Mouse (Mus musculus) midbrain, embryonic 13.5 days (tissue): Measurements from ENCODE around the gene Naga. TPM values are rescaled to one million over a fixed set of nuclear protein-coding genes. Genes with fewer than 3 reads are reported as not detected.
"Not testable (repeated sequence)": the region's sequence is repeated elsewhere in the genome, so short reads cannot be mapped to it uniquely, and the experiment has no call there.

Experiments used
- ATAC-seq: fragments of 200-750 bp; cut with Nextera tagmentation; 2 replicates; pipeline ENCODE4 v1.8.0; 2017; ENCODE audit warnings: mild to moderate bottlenecking, moderate TSS enrichment, moderate library complexity
- H3K27ac ChIP-seq: fragments of 300-500 bp; sonication (generic); 2 replicates; pipeline ENCODE4 v1.5.1; 2015; ENCODE audit warnings: inconsistent platforms, mild to moderate bottlenecking, moderate library complexity
- H3K27me3 ChIP-seq: fragments of 300-500 bp; sonication (generic); 2 replicates; pipeline ENCODE4 v1.6.1; 2015; ENCODE audit warnings: mild to moderate bottlenecking, inconsistent platforms
- H3K36me3 ChIP-seq: fragments of 300-500 bp; sonication (generic); 2 replicates; pipeline ENCODE4 v1.6.1; 2015; ENCODE audit warnings: mild to moderate bottlenecking, inconsistent platforms
- H3K4me1 ChIP-seq: fragments of 300-500 bp; sonication (generic); replicated peaks from 2 replicates; pipeline ENCODE4 v1.6.1; 2015; ENCODE audit warnings: inconsistent platforms
- H3K4me2 ChIP-seq: fragments of 300-500 bp; sonication (generic); replicated peaks from 2 replicates; pipeline ENCODE4 v1.6.1; 2015; ENCODE audit warnings: moderate library complexity, mild to moderate bottlenecking, inconsistent platforms
- H3K4me3 ChIP-seq: fragments of 300-500 bp; sonication (generic); replicated peaks from 2 replicates; pipeline ENCODE4 v1.5.1; 2015; ENCODE audit warnings: mild to moderate bottlenecking, inconsistent platforms
- H3K9ac ChIP-seq: fragments of 300-500 bp; sonication (generic); replicated peaks from 2 replicates; pipeline ENCODE4 v1.6.1; 2015; ENCODE audit warnings: mild to moderate bottlenecking, inconsistent platforms
- H3K9me3 ChIP-seq: fragments of 300-500 bp; sonication (generic); 2 replicates; pipeline ENCODE4 v1.6.1; 2016; ENCODE audit warnings: mild to moderate bottlenecking, inconsistent platforms
- WGBS: fragments of 180-500 bp; shearing (Covaris S2); methylation state at CpG from one replicate; pipeline ENCODE4 v1.1.7; 2015; 5-methylcytosine and 5-hydroxymethylcytosine counted together
- polyA plus RNA-seq: library from polyadenylated mRNA; unstranded; fragments of >200 nt; fragmentation: Nextera tagmentation; extraction: Ambion mirVana; gene quantifications from 2 replicates; pipeline ENCODE4 v1.2.1, GENCODE M21; 2015

Naga gene
- polyA plus RNA-seq, 1 experiment from 2014 or later, result 22.7 TPM

- WGBS, result 92% methylated on average over 5 of the region's 5 CpGs
- Histone ChIP-seq H3K36me3 (no peaks in the 10 kb centered on the region), H3K4me3 (no peak overlapping the region), H3K9ac (no peak overlapping the region), H3K4me1 (peaks cover 7% of the 10 kb centered on the region), H3K27ac (no peak overlapping the region), H3K4me2 (no peak overlapping the region), H3K9me3 (no peaks in the 10 kb centered on the region), H3K27me3 (no peaks in the 10 kb centered on the region)
- ATAC-seq, result no peak
These were observed 34.3 kb upstream of the Naga start for GRCm38 (mm10) chr15:82372991-82373390.

GRCm38 (mm10) chr15:82372446-82372845 lies 33.7 kb upstream of the Naga start:
- WGBS, result 94% methylated on average over 6 of the region's 6 CpGs
- ATAC-seq, result no peak
- Histone ChIP-seq H3K4me2 (no peak overlapping the region), H3K4me3 (no peak overlapping the region), H3K9me3 (no peaks in the 10 kb centered on the region), H3K27me3 (no peaks in the 10 kb centered on the region), H3K36me3 (no peaks in the 10 kb centered on the region), H3K9ac (no peak overlapping the region), H3K4me1 (peaks cover 7% of the 10 kb centered on the region), H3K27ac (no peak overlapping the region)

GRCm38 (mm10) chr15:82368851-82369250 lies 30.1 kb upstream of the Naga start:
- H3K9me3 ChIP-seq, result no peaks in the 10 kb centered on the region
- no peak overlapping the region for H3K4me3 ChIP-seq
- H3K9ac ChIP-seq, result no peak overlapping the region
- 100% methylated on average over 1 of the region's 1 CpGs for WGBS
- no peak overlapping the region for H3K4me2 ChIP-seq
- ATAC-seq, result no peak
- no peaks in the 10 kb centered on the region for H3K4me1 ChIP-seq
- H3K27ac ChIP-seq, result no peak overlapping the region
- H3K36me3 ChIP-seq, result no peaks in the 10 kb centered on the region
- no peaks in the 10 kb centered on the region for H3K27me3 ChIP-seq

- H3K4me1 ChIP-seq, result no peaks in the 10 kb centered on the region
- H3K9ac ChIP-seq, result no peak overlapping the region
- no peaks in the 10 kb centered on the region for H3K27me3 ChIP-seq
- no peaks in the 10 kb centered on the region for H3K9me3 ChIP-seq
- no peak overlapping the region for H3K4me3 ChIP-seq
- H3K4me2 ChIP-seq, result no peak overlapping the region
- 95% methylated on average over 4 of the region's 4 CpGs for whole genome bisulfite sequencing
- ATAC-seq, result no peak
- no peaks in the 10 kb centered on the region for H3K36me3 ChIP-seq
- no peak overlapping the region for H3K27ac ChIP-seq
These were observed 29.4 kb upstream of the Naga start for GRCm38 (mm10) chr15:82368146-82368545.

GRCm38 (mm10) chr15:82364561-82364960 lies 25.8 kb upstream of the Naga start:
- H3K4me2 ChIP-seq, H3K27me3 ChIP-seq: not testable (repeated sequence)

GRCm38 (mm10) chr15:82363801-82364200 lies 25.1 kb upstream of the Naga start:
- H3K9me3 ChIP-seq, H3K27me3 ChIP-seq, H3K4me1 ChIP-seq, H3K9ac ChIP-seq, ATAC-seq, H3K4me3 ChIP-seq, H3K36me3 ChIP-seq, H3K4me2 ChIP-seq, H3K27ac ChIP-seq: not testable (repeated sequence)
- WGBS, result 84% methylated on average over 7 of the region's 12 CpGs

More at GRCm38 (mm10) chr15:82364561-82364960, 25.8 kb upstream of the Naga start:
- H3K27ac ChIP-seq, H3K36me3 ChIP-seq, H3K4me3 ChIP-seq, H3K9me3 ChIP-seq, H3K4me1 ChIP-seq, H3K9ac ChIP-seq, ATAC-seq: not testable (repeated sequence)
- 13% methylated on average over 6 of the region's 9 CpGs for WGBS

GRCm38 (mm10) chr15:82362234-82362633 lies 23.5 kb upstream of the Naga start:
- H3K36me3 ChIP-seq, result no peaks in the 10 kb centered on the region
- H3K27me3 ChIP-seq, result no peaks in the 10 kb centered on the region
- no peak overlapping the region for H3K9ac ChIP-seq
- H3K4me1 ChIP-seq, result no peaks in the 10 kb centered on the region
- no peak overlapping the region for H3K27ac ChIP-seq
- no peak overlapping the region for H3K4me3 ChIP-seq
- no peak for ATAC-seq
- H3K9me3 ChIP-seq, result no peaks in the 10 kb centered on the region
- 96% methylated on average over 4 of the region's 4 CpGs for WGBS
- no peak overlapping the region for H3K4me2 ChIP-seq

- H3K36me3 ChIP-seq, result no peaks in the 10 kb centered on the region
- ATAC-seq, result no peak
These were observed 22.8 kb upstream of the Naga start for GRCm38 (mm10) chr15:82361459-82362018.

GRCm38 (mm10) chr15:82358431-82359260 lies 19.9 kb upstream of the Naga start:
- no peak for ATAC-seq
- no peak overlapping the region for H3K4me3 ChIP-seq
- peaks cover 6% of the 10 kb centered on the region for H3K4me1 ChIP-seq
- no peak overlapping the region for H3K9ac ChIP-seq
- no peak overlapping the region for H3K4me2 ChIP-seq
- H3K27me3 ChIP-seq, result no peaks in the 10 kb centered on the region
- H3K27ac ChIP-seq, result no peak overlapping the region
- WGBS, result 68% methylated on average over 22 of the region's 22 CpGs
- H3K36me3 ChIP-seq, result no peaks in the 10 kb centered on the region
- H3K9me3 ChIP-seq, result no peaks in the 10 kb centered on the region

More at GRCm38 (mm10) chr15:82361459-82362018, 22.8 kb upstream of the Naga start:
- Histone ChIP-seq H3K4me2 (no peak overlapping the region), H3K9me3 (no peaks in the 10 kb centered on the region), H3K4me1 (no peaks in the 10 kb centered on the region), H3K27ac (no peak overlapping the region), H3K9ac (no peak overlapping the region), H3K4me3 (no peak overlapping the region), H3K27me3 (no peaks in the 10 kb centered on the region)
- WGBS, result 79% methylated on average over 11 of the region's 11 CpGs

GRCm38 (mm10) chr15:82354126-82354945 lies 15.6 kb upstream of the Naga start, which contains the start of gene Ndufa6:
Ndufa6 (minus strand) TSS chr15:82354322.
- peak; percentile 100 for ATAC-seq
- 3% methylated on average over 57 of the region's 57 CpGs for WGBS
- Histone ChIP-seq H3K36me3 (peaks cover 18% of the 10 kb centered on the region), H3K27ac (peak within 1 kb of the TSS; percentile 90), H3K27me3 (no peaks in the 10 kb centered on the region), H3K9me3 (no peaks in the 10 kb centered on the region), H3K9ac (peak within 1 kb of the TSS; percentile 97), H3K4me1 (peaks cover 27% of the 10 kb centered on the region), H3K4me2 (peak within 1 kb of the TSS; percentile 79), H3K4me3 (peak within 1 kb of the TSS; percentile 94)

GRCm38 (mm10) chr15:82353745-82354113 lies 15.0 kb upstream of the Naga start:
- peak overlapping the region; percentile 72 for H3K4me2 ChIP-seq

More at GRCm38 (mm10) chr15:82353745-82354113, 15.0 kb upstream of the Naga start:
- no peaks in the 10 kb centered on the region for H3K27me3 ChIP-seq
- H3K27ac ChIP-seq, result peak overlapping the region; percentile 90
- peaks cover 27% of the 10 kb centered on the region for H3K4me1 ChIP-seq
- H3K9me3 ChIP-seq, result no peaks in the 10 kb centered on the region
- H3K9ac ChIP-seq, result peak overlapping the region; percentile 97
- WGBS, result under 1% methylated on average over 23 of the region's 23 CpGs
- ATAC-seq, result no peak; the same call in none of the 2 replicates
- peak overlapping the region; percentile 94 for H3K4me3 ChIP-seq
- H3K36me3 ChIP-seq, result peaks cover 24% of the 10 kb centered on the region
